Mouse (Mus musculus) MEL (cell line): ENCODE measurements around the gene Rps6kb2. TPM values are rescaled to one million over a fixed set of nuclear protein-coding genes. Genes with fewer than 3 reads are reported as not detected.

Source experiments
- DNase-seq: peaks from one replicate; pipeline ENCODE4 v3.0.0; 2011; ENCODE audit warnings: low read depth, low spot score
- H3K27ac ChIP-seq: 2 replicates; pipeline ENCODE4 v1.5.1; 2012; ENCODE audit warnings: low read depth, mild to moderate bottlenecking, control low read depth, low read length, moderate library complexity; ENCODE audit not compliant: control insufficient read depth
- H3K27me3 ChIP-seq, 2 experiments: fragments of 150-350 bp in 1 of 2; sonication (generic) in 1 of 2; 2 replicates each; pipeline ENCODE4 v1.6.1; 2012; ENCODE audit warnings: low read length in 2 of 2, mild to moderate bottlenecking in 2 of 2, improper control_type of control experiment in 1 of 2, moderate library complexity in 1 of 2; ENCODE audit not compliant: insufficient read depth in 2 of 2, control insufficient read depth in 1 of 2
- H3K36me3 ChIP-seq, 2 experiments: 2 replicates each; pipeline ENCODE4 v1.6.1; 2012 to 2014; ENCODE audit warnings: low read length in 2 of 2, improper control_type of control experiment in 1 of 2, inconsistent platforms in 1 of 2, mild to moderate bottlenecking in 1 of 2; ENCODE audit not compliant: insufficient read depth in 2 of 2, control insufficient read depth in 1 of 2
- H3K4me1 ChIP-seq, 2 experiments: fragments of 150-350 bp in 1 of 2; sonication (generic) in 1 of 2; 2 replicates each; pipeline ENCODE4 v1.6.1; 2012; ENCODE audit warnings: low read length in 2 of 2, improper control_type of control experiment in 1 of 2, mild to moderate bottlenecking in 1 of 2; ENCODE audit not compliant: insufficient read depth in 2 of 2, control insufficient read depth in 1 of 2
- H3K4me3 ChIP-seq, 2 experiments: fragments of 150-350 bp in 1 of 2; sonication (generic) in 1 of 2; 2 replicates each; pipeline ENCODE4 v1.5.1; 2012; ENCODE audit warnings: low read depth in 2 of 2, low read length in 2 of 2, mild to moderate bottlenecking in 2 of 2, moderate library complexity in 2 of 2, control low read depth in 1 of 2, improper control_type of control experiment in 1 of 2; ENCODE audit not compliant: control insufficient read depth in 1 of 2, insufficient read depth in 1 of 2
- H3K79me2 ChIP-seq: 2 replicates; pipeline ENCODE4 v1.6.1; 2012; ENCODE audit warnings: mild to moderate bottlenecking, low read length, moderate library complexity; ENCODE audit not compliant: control insufficient read depth, poor library complexity, insufficient read depth
- H3K9ac ChIP-seq: 2 replicates; pipeline ENCODE4 v1.6.1; 2012; ENCODE audit warnings: low read depth, mild to moderate bottlenecking, control low read depth, low read length, moderate library complexity; ENCODE audit not compliant: control insufficient read depth, poor library complexity, severe bottlenecking
- H3K9me3 ChIP-seq: fragments of 150-350 bp; sonication (generic); replicated peaks from 2 replicates; pipeline ENCODE4 v1.6.1; 2012; ENCODE audit warnings: mild to moderate bottlenecking, low read length, improper control_type of control experiment, moderate library complexity; ENCODE audit not compliant: insufficient read depth
- BHLHE40 ChIP-seq: IDR thresholded peaks from 2 replicates; pipeline ENCODE4 v1.6.1; 2012; ENCODE audit warnings: low read depth, mild to moderate bottlenecking, inconsistent platforms, low read length, improper control_type of control experiment, borderline replicate concordance
- CHD1 ChIP-seq: IDR thresholded peaks from 2 replicates; pipeline ENCODE4 v1.6.1; 2012; ENCODE audit warnings: low read depth, mild to moderate bottlenecking, inconsistent platforms, low read length, improper control_type of control experiment
- CHD2 ChIP-seq: IDR thresholded peaks from 2 replicates; pipeline ENCODE4 v1.6.1; 2011; ENCODE audit warnings: low read length, improper control_type of control experiment
- CTCF ChIP-seq, 3 experiments: IDR thresholded peaks in 2 of 3; conservative IDR thresholded peaks in 1 of 3; 2 replicates each; pipeline ENCODE4 v1.5.1; 2011 to 2012; ENCODE audit warnings: low read length in 3 of 3, low read depth in 2 of 3, mild to moderate bottlenecking in 2 of 3, improper control_type of control experiment in 1 of 3, inconsistent platforms in 1 of 3, mixed read lengths in 1 of 3, moderate library complexity in 1 of 3; ENCODE audit not compliant: control insufficient read depth in 1 of 3, insufficient read depth in 1 of 3, poor library complexity in 1 of 3, severe bottlenecking in 1 of 3
- E2F4 ChIP-seq: IDR thresholded peaks from 2 replicates; pipeline ENCODE4 v1.6.1; 2011; ENCODE audit warnings: low read depth, low read length, improper control_type of control experiment, borderline replicate concordance
- GABPA ChIP-seq: IDR thresholded peaks from 2 replicates; pipeline ENCODE4 v1.6.1; 2012; ENCODE audit warnings: low read depth, mild to moderate bottlenecking, inconsistent platforms, low read length, improper control_type of control experiment, moderate library complexity
- GATA1 ChIP-seq: IDR thresholded peaks from 2 replicates; pipeline ENCODE4 v1.6.1; 2011; ENCODE audit warnings: low read depth, low read length, improper control_type of control experiment
- HCFC1 ChIP-seq: IDR thresholded peaks from 2 replicates; pipeline ENCODE4 v1.6.1; 2012; ENCODE audit warnings: low read depth, mild to moderate bottlenecking, inconsistent platforms, low read length, improper control_type of control experiment, moderate library complexity
- MAFK ChIP-seq: IDR thresholded peaks from 2 replicates; pipeline ENCODE4 v1.6.1; 2011; ENCODE audit warnings: low read depth, mild to moderate bottlenecking, low read length, improper control_type of control experiment, borderline replicate concordance
- MAX ChIP-seq: IDR thresholded peaks from 2 replicates; pipeline ENCODE4 v1.6.1; 2011; ENCODE audit warnings: low read length, improper control_type of control experiment
- MXI1 ChIP-seq: IDR thresholded peaks from 2 replicates; pipeline ENCODE4 v1.6.1; 2011; ENCODE audit warnings: mild to moderate bottlenecking, low read depth, low read length, improper control_type of control experiment
- MYC ChIP-seq: IDR thresholded peaks from 2 replicates; pipeline ENCODE4 v1.6.1; 2011; ENCODE audit warnings: low read depth, mild to moderate bottlenecking, low read length, improper control_type of control experiment, moderate library complexity
- POLR2AphosphoS5 ChIP-seq: IDR thresholded peaks from 2 replicates; pipeline ENCODE4 v1.6.1; 2012; ENCODE audit warnings: low read depth, borderline replicate concordance, mild to moderate bottlenecking, inconsistent platforms, low read length, moderate library complexity, mixed read lengths
- SIN3A ChIP-seq: IDR thresholded peaks from 2 replicates; pipeline ENCODE4 v1.6.1; 2012; ENCODE audit warnings: low read length, improper control_type of control experiment, inconsistent platforms
- TAL1 ChIP-seq: IDR thresholded peaks from 2 replicates; pipeline ENCODE4 v1.6.1; 2012; ENCODE audit warnings: mild to moderate bottlenecking, inconsistent platforms, low read length, moderate library complexity, mixed read lengths
- TBP ChIP-seq: IDR thresholded peaks from 2 replicates; pipeline ENCODE4 v1.8.0; 2011; ENCODE audit warnings: low read depth, low read length, improper control_type of control experiment
- USF1 ChIP-seq: IDR thresholded peaks from 2 replicates; pipeline ENCODE4 v1.6.1; 2014; ENCODE audit warnings: low read depth, mild to moderate bottlenecking, inconsistent platforms, low read length, improper control_type of control experiment, moderate library complexity
- USF2 ChIP-seq, 2 experiments: IDR thresholded peaks; 2 replicates each; pipeline ENCODE4 v1.6.1; 2011 to 2012; ENCODE audit warnings: improper control_type of control experiment in 2 of 2, low read length in 2 of 2, borderline replicate concordance in 1 of 2, inconsistent platforms in 1 of 2, low read depth in 1 of 2, mild to moderate bottlenecking in 1 of 2; ENCODE audit not compliant: insufficient read depth in 1 of 2
- ZNF384 ChIP-seq: IDR thresholded peaks from 2 replicates; pipeline ENCODE4 v1.6.1; 2012; ENCODE audit warnings: low read depth, mild to moderate bottlenecking, inconsistent platforms, low read length, improper control_type of control experiment
- polyA plus RNA-seq, 2 experiments: library from polyadenylated mRNA; stranded (reverse) in 1 of 2; unstranded in 1 of 2; fragments of >175 nt in 1 of 2; fragments of >200 nt in 1 of 2; gene quantifications; 2 replicates each; pipeline versions ENCODE4 v1.2.1 to v1.2.4; 2012; ENCODE audit warnings: low replicate concordance in 2 of 2, low read depth in 1 of 2; ENCODE audit not compliant: insufficient read length in 2 of 2, insufficient read depth in 1 of 2, missing spikeins in 1 of 2
- total RNA-seq: library from RNA; depleted of rRNA; stranded (reverse); fragments of 300-350 nt; gene quantifications from 2 replicates; pipeline ENCODE4 v1.2.3, GENCODE M21; 2012

Gene Rps6kb2
- total and polyA plus RNA-seq, 3 experiments, result 8.7 to 19.8 TPM; not detected in 1

GRCm38 (mm10) chr19:4148491-4148806, 14.7 kb downstream of the Rps6kb2 start, which contains the start of gene Coro1b (continued):
- TF ChIP-seq ZNF384 (no peak), CHD2 (no peak), E2F4 (no peak), SIN3A (peak; percentile 51), CHD1 (no peak), USF1 (peak; percentile 85), GATA1 (no peak), TAL1 (no peak), HCFC1 (peak; percentile 76), CTCF (IDR thresholded peaks at IDR 0.05 in 2 of 3, conservative IDR thresholded peaks at IDR 0.05 in 1 of 3; ENCODE audit: control insufficient read depth in 1 of 3, insufficient read depth in 1 of 3, low read depth in 2 of 3, low read length in 3 of 3, poor library complexity in 1 of 3, severe bottlenecking in 1 of 3) (no peak), GABPA (no peak), USF2 (IDR thresholded peaks at IDR 0.05; ENCODE audit: borderline replicate concordance in 1 of 2, insufficient read depth in 1 of 2, low read depth in 1 of 2, low read length in 2 of 2) (no peak), POLR2AphosphoS5 (no peak)

DNA sequence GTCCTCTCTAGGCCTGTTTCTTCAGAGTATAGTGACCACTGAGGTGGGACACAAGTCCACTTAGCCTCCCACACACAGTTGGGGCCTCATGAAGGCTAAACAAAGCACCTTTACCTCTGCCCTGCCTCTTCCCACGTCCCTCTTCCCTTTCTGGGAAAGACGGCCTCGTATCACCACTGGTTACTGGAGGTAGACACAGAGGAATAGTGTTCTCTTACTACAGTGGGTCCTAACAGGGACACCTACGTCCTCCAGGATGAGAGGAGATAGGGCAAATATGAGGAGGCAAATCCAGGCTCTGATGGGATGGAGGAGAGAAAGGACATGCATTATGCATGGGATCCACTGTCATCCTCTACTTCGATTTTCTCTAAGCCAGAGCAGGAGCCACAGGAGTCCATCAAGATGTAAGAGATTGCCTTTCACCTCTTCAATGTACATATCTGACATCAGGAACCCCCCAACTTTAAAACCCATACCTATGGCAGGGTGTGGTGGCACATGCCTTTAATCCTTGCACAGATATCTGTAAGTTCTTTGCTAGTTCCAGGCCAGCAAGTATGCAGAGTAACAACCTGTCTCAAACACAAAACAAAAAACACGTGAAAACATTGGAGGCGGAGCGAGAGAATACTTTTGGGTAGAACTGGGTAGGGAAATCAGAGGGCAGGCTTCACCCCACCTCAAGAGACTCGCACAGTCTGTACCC, 15.2 kb downstream of the Rps6kb2 start:
- peak; percentile 88 for TF ChIP-seq MXI1
- no peak for TF ChIP-seq CHD1
- TF ChIP-seq MAFK, result no peak
- peak; percentile 38 for TF ChIP-seq SIN3A
- TF ChIP-seq ZNF384, result no peak
- TF ChIP-seq BHLHE40, result no peak
- peak; percentile 57; the same call in 1 of the 2 replicates for TF ChIP-seq MAX
- 0 out of 2 replicates have a peak, but pooled peaks have one; percentile 46 for TF ChIP-seq MYC
- 0 out of 2 replicates have a peak, but pooled peaks have one; percentile 25 for TF ChIP-seq TBP
- TF ChIP-seq, all 39 proteins: peak for 5
- Histone ChIP-seq H3K79me2 (peaks cover 9% of the 10 kb centered on the region), H3K9ac (peak overlapping the region; percentile 50), H3K9me3 (no peaks in the 10 kb centered on the region), H3K36me3 (peaks cover 0 to 3% of the 10 kb centered on the region in 2 experiments; a peak in 1 of 4 replicates), H3K27me3 (no peaks in the 10 kb centered on the region), H3K27ac (no peak overlapping the region), H3K4me3 (peak overlapping the region; percentile 49 to 79), H3K4me1 (peaks cover 5 to 14% of the 10 kb centered on the region in 2 experiments; a peak in 3 of 4 replicates)
- DNase-seq, result no peak
